Mouse (Mus musculus): Measurements from ENCODE around the gene Gsta4. TPM values are rescaled to one million over a fixed set of nuclear protein-coding genes. Genes with fewer than 3 reads are reported as not detected.
"Not testable (repeated sequence)": the region's sequence is repeated elsewhere in the genome, so short reads cannot be mapped to it uniquely, and the experiment has no call there.

Gsta4 gene
- 10 to 100 TPM; 64.6 to 66.5 TPM for polyA plus RNA-seq (2017; shearing (Covaris generic))

GRCm38 (mm10) chr9:78182474-78182873 is at the start of gene Gsta4:
Gene Gsta4, plus strand, starts transcription at chr9:78182774.
- ATAC-seq = not testable (repeated sequence)

GRCm38 (mm10) chr9:78135658-78136057 is 46.9 kb upstream of the Gsta4 start:
- ATAC-seq = no peak

- ATAC-seq = no peak
Observed at GRCm38 (mm10) chr9:78138044-78138676, 44.4 kb upstream of the Gsta4 start.

GRCm38 (mm10) chr9:78139463-78139862 is 43.1 kb upstream of the Gsta4 start:
- no peak for ATAC-seq

DNA sequence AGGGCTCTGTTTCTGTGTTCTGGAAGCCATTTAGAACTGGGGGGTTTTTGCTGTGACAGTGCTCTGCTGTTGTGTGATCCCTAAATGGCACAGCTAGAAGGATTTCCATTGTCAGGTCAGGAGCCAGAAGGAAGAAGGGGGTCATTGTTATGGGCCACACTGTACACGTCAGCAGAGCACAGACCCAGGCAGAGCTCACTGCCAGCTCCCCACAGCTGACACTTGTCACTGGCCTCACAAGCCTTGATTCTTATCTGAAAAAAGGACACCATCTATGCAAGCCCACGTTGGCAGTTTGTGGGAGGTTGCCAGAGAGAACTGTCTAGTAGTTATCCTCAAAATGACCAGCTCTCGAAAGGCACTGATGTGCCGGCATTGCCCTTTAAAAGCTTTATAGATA is 36.5 kb upstream of the Gsta4 start:
- ATAC-seq = no peak

DNA sequence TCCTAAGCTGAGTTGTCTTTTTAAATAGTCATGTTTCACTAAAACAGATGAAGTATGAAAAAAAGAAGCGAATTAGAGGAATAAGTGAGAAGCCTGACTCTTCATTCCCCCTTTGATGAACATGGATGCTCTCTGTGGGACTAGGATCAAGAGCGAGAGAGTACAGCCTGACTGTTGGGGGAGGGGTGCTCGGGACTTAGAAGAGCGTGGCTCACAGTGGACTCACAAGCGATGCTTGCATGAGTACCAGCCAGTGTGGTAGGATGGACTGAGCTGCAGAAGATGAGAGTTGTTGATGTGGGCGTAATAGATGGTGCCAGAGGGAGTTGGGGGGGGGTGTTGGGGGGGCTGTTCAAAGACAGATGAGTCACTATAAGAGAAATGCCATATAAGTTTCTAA is 35.9 kb upstream of the Gsta4 start:
- ATAC-seq = no peak

- no peak for ATAC-seq
Observed at GRCm38 (mm10) chr9:78148149-78148548, 34.4 kb upstream of the Gsta4 start.

GRCm38 (mm10) chr9:78149770-78150169 is 32.8 kb upstream of the Gsta4 start:
- ATAC-seq = peak; percentile 85

GRCm38 (mm10) chr9:78154211-78154977 is 28.2 kb upstream of the Gsta4 start:
- ATAC-seq = no peak

DNA sequence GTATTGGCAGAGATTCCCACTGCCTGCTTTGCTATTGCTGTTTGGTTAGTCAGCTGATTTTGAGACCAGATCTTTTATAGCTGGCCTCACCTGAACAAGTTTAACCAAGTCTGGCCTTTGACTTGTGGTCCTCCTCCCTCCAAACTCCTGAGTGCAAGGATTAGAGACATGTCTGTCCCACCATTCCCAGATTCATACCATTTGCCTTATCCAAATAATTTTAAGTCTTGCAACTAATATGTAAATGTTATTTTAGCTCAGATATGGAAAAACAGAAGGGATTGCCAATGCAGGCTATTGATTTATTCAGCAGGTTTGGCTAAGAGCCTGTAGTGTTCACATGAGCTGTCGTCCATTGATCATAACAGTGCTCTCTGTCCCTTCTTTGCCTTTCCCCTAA is 25.4 kb upstream of the Gsta4 start:
- no peak for ATAC-seq

- no peak for ATAC-seq
Observed at GRCm38 (mm10) chr9:78163291-78163690, 19.3 kb upstream of the Gsta4 start.

DNA sequence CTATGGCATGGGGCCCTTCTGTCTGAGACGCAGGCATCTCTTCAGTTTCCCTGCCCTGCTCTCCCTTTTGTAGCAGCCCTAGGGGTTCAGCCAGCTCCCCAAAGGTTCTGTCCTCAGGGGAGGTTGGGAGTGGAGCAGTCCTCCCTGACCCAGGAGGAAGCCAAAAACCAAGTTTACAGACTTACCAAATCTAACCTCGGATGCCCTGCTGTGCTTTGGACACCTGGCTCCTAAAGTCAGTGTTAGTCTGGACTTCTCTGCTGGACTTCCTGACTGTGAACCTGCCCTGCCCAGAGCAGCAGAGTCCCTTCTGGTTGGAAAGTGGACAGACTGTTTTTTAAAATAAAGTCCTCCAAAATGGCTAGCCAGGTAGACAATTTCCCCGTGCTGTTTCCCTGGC is 17.8 kb upstream of the Gsta4 start:
- no peak for ATAC-seq

DNA sequence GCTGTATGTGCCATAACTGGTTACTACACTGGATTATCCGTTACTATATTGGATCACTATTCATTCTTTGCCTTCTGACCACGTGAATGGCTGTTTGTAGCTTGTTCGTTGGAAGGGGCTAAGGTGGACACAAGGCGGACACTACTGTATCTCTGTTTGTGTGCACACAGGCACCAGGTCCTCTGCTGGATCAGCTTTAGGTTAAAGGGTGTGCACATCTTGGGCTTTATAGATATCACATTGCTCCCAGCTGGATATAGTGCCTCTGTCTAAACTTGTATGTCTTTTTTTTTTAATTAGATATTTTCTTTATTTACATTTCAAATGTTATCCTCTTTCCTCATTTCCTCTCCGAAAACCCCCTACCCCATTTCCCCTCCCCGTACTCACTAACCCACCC is 17.1 kb upstream of the Gsta4 start:
- no peak for ATAC-seq

- ATAC-seq = no peak
Observed at GRCm38 (mm10) chr9:78166694-78167452, 15.7 kb upstream of the Gsta4 start.

- ATAC-seq = no peak
Observed at GRCm38 (mm10) chr9:78167453-78167969, 15.1 kb upstream of the Gsta4 start.

DNA sequence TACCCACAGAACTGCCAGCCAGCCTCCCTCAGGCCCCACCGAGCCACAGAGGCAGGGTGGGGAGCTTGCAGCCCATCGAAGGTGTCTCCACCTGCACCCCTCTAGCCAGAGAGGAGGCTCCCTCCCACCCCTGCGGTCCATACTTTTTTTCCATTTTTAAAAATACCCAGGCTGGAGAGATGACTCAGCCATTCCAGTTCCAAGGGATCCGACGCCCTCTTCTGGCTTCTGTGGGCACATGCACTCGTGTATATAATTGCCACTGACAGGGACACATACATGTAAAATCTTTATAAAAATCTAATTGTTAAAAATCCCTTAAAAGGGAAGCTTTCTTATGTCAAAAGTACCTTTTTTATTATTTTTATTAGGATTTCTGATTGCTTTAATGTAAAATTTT is 13.7 kb upstream of the Gsta4 start:
- no peak for ATAC-seq

- no peak for ATAC-seq
Observed at GRCm38 (mm10) chr9:78174016-78174415, 8.6 kb upstream of the Gsta4 start.

- ATAC-seq = not testable (repeated sequence)
Observed at GRCm38 (mm10) chr9:78174925-78175276, 7.7 kb upstream of the Gsta4 start.

GRCm38 (mm10) chr9:78175277-78176200 is 7.0 kb upstream of the Gsta4 start:
- ATAC-seq = peak; percentile 82

DNA sequence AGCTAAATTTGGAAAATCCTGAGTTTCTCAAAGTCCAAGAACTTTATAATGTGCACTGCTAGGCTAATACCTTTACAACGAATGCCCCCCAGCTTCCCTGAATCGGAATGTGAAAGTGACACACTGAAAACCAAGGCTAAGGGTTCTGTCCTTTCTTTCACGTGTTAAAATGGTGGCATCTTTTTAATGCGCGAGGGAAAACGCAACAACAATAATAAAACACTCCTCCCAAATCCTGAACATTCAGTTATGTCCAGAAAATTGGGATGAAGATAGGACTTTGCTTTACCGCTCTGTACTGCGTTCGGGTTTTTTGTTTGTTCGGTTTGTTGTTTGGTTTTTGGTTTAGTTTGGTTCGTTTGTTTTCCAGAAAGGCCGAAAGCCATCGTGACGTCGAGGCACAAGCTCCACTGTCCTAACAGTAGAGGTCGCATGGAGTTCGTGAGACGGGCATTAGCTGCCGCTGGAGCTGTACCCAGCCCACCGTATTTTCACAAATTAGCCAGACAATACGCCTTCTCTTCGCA is 6.3 kb upstream of the Gsta4 start:
- peak; percentile 22 for ATAC-seq

GRCm38 (mm10) chr9:78176831-78177230 is 5.7 kb upstream of the Gsta4 start:
- peak; percentile 66 for ATAC-seq

DNA sequence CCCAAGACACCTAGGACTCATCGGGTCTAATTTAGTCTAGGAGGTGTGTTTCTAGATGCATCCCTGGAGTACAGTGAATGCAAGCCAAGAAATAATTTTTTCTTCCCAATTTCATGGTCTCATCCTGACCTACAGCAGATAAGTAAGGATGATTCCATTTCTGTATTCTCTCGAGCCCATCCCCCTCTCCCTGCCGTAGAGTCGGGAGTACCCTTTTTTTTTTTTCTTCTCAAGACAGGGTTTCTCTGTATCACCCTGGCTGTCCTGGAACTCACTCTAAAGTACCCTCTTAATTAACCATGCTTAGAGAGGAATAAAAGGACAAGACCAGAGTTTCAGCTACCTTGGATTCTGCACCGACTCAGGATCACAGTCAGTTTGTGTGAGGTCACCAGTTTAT is 4.4 kb upstream of the Gsta4 start:
- no peak for ATAC-seq
